Mouse (Mus musculus) spleen, embryonic (tissue): ENCODE data around the gene BC049762.

Experiments
- CTCF ChIA-PET: fragments of 350-600 bp; sonication (Branson Sonifier 250); formaldehyde crosslinking; loops from one replicate; lab custom pipeline; 2022; lab: Charles Lee

The BC049762 gene

DNA sequence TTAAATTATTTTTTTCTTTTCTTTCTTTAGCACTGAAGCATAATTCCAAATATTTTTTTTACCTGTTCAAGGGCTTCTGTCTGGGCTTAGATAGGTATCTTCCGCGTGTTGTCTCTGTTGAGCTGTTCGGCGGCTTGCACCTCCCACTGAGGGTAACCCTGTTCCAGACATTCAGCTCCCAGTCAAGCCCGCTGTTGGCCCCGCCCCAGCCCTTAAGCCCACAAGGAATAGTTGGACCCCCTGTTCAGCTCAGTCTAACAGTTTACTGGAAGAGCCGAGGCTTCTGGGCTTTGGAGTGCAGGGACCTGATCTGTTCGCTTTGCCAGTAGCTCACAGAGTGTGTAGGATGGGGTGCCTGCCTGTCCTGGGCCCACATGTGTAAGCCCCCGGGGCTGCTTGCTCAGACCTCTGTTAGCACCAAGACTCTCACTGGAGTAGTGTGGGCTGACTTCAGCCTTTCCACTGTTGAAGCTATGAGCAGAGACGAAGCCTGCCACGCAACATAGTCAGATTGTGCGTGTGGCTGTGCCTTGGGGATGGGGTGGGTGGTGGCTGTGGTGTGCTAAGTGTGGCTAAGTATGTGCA is 43.4 kb downstream of the BC049762 start:
- CTCF ChIA-PET = no interaction called here

DNA sequence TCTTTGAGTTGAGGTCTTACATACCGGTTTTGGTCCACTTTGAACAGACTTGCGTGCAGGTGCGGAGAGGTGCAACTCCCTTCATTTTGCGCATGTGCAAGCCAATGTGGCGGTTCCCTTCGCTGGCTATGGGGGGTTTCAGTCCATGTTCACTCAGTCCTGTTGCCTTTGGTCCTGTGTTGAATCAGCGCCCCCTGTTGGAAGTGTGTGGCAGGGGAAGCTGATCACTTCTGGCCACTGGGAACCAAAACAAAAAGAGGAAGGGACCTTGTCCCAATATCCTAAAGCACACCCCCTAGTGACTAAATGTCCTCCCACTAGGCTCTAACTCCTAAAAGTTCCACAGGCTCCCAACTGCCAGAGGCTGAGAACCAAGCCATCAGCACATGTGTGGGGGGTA is 48.8 kb downstream of the BC049762 start:
- CTCF ChIA-PET = interaction anchor here (0.9 kb wide), 1 partner anchor 12 kb away, joined by 3 read pairs; no protein-coding TSS in a partner anchor

DNA sequence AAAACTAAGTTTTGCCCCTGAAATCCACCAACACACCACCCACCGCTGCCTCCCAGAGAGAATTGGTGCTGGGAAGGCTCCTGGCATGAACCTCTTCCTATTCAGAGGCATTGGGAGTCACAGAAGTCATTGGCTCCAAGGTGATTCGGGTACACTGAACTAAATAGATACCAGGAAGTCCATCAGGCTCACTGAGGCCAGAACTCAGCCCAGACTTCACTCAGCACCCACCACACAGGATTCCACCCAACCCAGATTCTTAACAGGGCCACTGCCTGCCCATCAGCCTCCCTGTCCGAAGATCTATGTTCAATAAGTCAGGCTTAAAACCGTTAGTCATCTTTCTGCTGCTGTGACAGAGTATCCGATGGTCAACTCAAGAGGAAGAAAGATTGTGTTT is 51.4 kb downstream of the BC049762 start:
- CTCF ChIA-PET = no interaction called here

DNA sequence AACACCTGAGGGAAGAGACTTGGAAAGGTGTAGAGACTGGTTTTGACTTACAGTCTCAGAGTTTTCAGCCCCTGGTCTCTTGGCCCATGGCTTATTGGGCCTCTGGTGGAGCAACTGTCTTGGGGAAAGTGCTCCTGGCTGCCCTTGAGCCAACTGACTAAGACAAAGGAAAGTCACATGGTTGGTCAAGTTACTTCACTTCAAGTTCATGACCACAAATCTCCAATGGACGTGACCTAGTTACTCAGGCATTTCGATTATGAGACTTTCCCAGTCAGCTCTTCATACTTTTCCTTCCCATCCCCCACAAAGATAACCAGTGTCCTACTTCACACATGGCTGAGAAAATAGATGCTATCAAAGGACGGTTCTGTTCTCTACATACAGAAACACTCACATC is 55.1 kb downstream of the BC049762 start:
- CTCF ChIA-PET = no interaction called here
